In the genomic region with DNA sequence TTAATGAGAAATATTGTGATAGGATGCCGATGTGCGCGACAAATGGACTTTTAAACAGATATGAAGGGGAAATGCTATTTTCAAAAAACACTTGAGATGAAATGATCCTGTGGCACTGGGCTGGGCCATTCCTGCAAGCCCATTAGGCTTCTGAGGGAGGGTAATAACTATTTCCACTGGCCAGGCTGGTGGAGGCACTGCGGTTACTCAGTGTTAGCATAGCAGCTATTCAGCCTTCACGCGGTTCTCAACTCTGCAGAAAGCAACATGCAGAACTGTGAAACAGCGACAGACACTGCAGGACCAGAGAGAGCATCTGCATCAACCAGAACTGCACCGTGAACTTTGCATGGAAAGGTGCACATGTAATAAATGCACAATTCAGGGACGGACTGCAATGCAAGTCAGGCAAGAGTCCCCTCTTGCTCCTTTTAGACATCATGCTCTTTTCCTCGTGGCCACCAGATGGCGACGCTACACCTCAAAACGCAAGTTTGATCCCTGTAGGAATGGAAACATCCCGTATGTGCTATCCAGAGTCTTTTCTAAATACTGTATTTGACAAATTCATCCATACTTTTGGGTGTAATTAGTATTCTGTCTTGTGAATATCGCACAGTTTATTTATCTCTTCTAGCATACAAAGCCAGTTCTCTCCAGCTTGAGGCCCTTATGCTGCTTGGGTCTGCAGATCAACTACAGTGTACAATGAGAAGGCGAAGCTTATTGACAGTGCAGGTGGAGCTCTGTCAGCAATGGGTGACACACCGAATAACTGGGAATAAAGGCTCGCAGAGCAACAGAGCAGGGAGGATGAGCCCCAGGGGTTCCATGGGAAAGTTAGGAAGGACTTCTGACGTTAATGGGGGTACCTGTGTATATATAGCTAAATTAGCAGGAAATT, we compare ENCODE assay signal across 8 mouse cellular contexts.
DNase-seq lines count a peak whose midpoint lies in the region; ATAC-seq and TF ChIP-seq lines count a peak whose summit lies in the region.
"Had no signal": no experiment of that assay in that cellular context is flagged by ENCODE, and none has a peak within 500 bp of the region (broad histone marks: within the 10 kb centered on the region; RNA-seq: fewer than 3 reads in every experiment).

No protein-coding gene starts in this region.

- TF ChIP-seq EP300 in CH12.LX (IDR thresholded peaks at IDR 0.05; ENCODE audit: low read length): peak; percentile 37; the same call in 1 of the 2 replicates

- H3K4me3 ChIP-seq in CH12.LX (replicated peaks in 1 of 3; ENCODE audit: low read depth in 2 of 3, low read length in 2 of 3, poor library complexity in 1 of 3): no peak overlapping the region
- no peak overlapping the region for H3K4me3 ChIP-seq in hindbrain, embryonic 12.5 days
- H3K4me3 ChIP-seq: liver, embryonic 13.5 days had no signal

- 42% methylated on average over 19 of the region's 19 CpGs for whole genome bisulfite sequencing in hindbrain, embryonic 12.5 days

- peaks cover 6 to 26% of the 10 kb centered on the region in 2 experiments for H3K4me1 ChIP-seq in CH12.LX (ENCODE audit: control insufficient read depth in 1 of 2, insufficient read depth in 2 of 2)
- H3K4me1 ChIP-seq in hindbrain, embryonic 12.5 days: no peaks in the 10 kb centered on the region
- H3K4me1 ChIP-seq: liver, embryonic 13.5 days had no signal

- no peaks in the 10 kb centered on the region for H3K36me3 ChIP-seq in CH12.LX (replicated peaks in 1 of 2; ENCODE audit: control insufficient read depth in 1 of 2, insufficient read depth in 1 of 2, low read length in 1 of 2)
- H3K36me3 ChIP-seq in hindbrain, embryonic 12.5 days: no peaks in the 10 kb centered on the region
- H3K36me3 ChIP-seq: liver, embryonic 13.5 days had no signal

- ATAC-seq in hindbrain, embryonic 12.5 days (ENCODE audit: low FRiP score): peak; percentile 83
- peak; percentile 90 for ATAC-seq in megakaryocyte progenitor cell, adult 5-6 weeks (replicated peaks; ENCODE audit: poor library complexity)

- peak; percentile 81 to 84 for TF ChIP-seq CTCF in CH12.LX (conservative IDR thresholded peaks at IDR 0.05 in 1 of 2, IDR thresholded peaks at IDR 0.05 in 1 of 2; ENCODE audit: low read depth in 2 of 2, low read length in 2 of 2)

- peak; percentile 83 for TF ChIP-seq RAD21 in CH12.LX (IDR thresholded peaks at IDR 0.05; ENCODE audit: low read depth, low read length)

- H3K4me2 ChIP-seq in CH12.LX (ENCODE audit: insufficient read depth, low read depth, poor library complexity, severe bottlenecking): peak overlapping the region; percentile 87
- H3K4me2 ChIP-seq in hindbrain, embryonic 12.5 days (replicated peaks): 0 out of 2 replicates have a peak overlapping the region, but pooled peaks have one; percentile 22
- H3K4me2 ChIP-seq: liver, embryonic 13.5 days had no signal

- DNase-seq in CH12.LX (ENCODE audit: extremely low read depth) (peak; percentile 61), WW6 (ENCODE audit: low read depth, low spot score) (peak; percentile 50)
- peak; percentile 66 for DNase-seq in embryo, embryonic 9.5 days (ENCODE audit: extremely low spot score)
- peak; percentile 39 for DNase-seq in layer of hippocampus, adult 9-10 months (ENCODE audit: low spot score)
- peak; percentile 40 to 42 for DNase-seq in right cerebral cortex, postnatal 36 days (ENCODE audit: low spot score in 2 of 2)
- DNase-seq: liver, embryonic 13.5 days had no signal

- TF ChIP-seq POLR2A in CH12.LX (IDR thresholded peaks at IDR 0.05; ENCODE audit: low read depth, low read length): no peak

- in situ Hi-C loops in CH12.LX (cut with MboI; ENCODE audit: low pct_ligation_motif_present, low pct_unique_long_range_greater_than_20kb, low sequenced_read_pairs): loop anchor here (25.0 kb wide), 1 partner anchor 98 kb away; no protein-coding TSS in a partner anchor

- H3K27ac ChIP-seq in CH12.LX (ENCODE audit: insufficient read depth, low read depth): no peak overlapping the region
- H3K27ac ChIP-seq in hindbrain, embryonic 12.5 days: no peak overlapping the region
- H3K27ac ChIP-seq: liver, embryonic 13.5 days had no signal

- no peak overlapping the region for H3K9ac ChIP-seq in CH12.LX (ENCODE audit: insufficient read depth, low read depth)
- H3K9ac ChIP-seq in hindbrain, embryonic 12.5 days: no peak overlapping the region
- H3K9ac ChIP-seq: liver, embryonic 13.5 days had no signal

- H3K27me3 ChIP-seq in CH12.LX (replicated peaks): no peaks in the 10 kb centered on the region
- H3K27me3 ChIP-seq in hindbrain, embryonic 12.5 days: no peaks in the 10 kb centered on the region
- H3K27me3 ChIP-seq: liver, embryonic 13.5 days had no signal

- H3K79me2 ChIP-seq in CH12.LX (replicated peaks; ENCODE audit: control insufficient read depth, extremely low read depth, insufficient read depth, poor library complexity, severe bottlenecking): no peaks in the 10 kb centered on the region

- dilution Hi-C loops in CH12.LX (cut with MboI; ENCODE audit: extremely low pct_ligation_motif_present, extremely low pct_unique_long_range_greater_than_20kb, low sequenced_read_pairs): no loop called here

- no peaks in the 10 kb centered on the region for H3K9me3 ChIP-seq in CH12.LX (replicated peaks; ENCODE audit: low read length)
- no peaks in the 10 kb centered on the region for H3K9me3 ChIP-seq in hindbrain, embryonic 12.5 days (replicated peaks)
- H3K9me3 ChIP-seq: liver, embryonic 13.5 days had no signal

TF ChIP-seq in CH12.LX, 34 proteins besides CTCF, POLR2A, EP300 and RAD21:
- peak; percentile 40; the same call in 1 of the 2 replicates for TF ChIP-seq NELFE (IDR thresholded peaks at IDR 0.05; ENCODE audit: low read depth, low read length)
- peak; percentile 50; the same call in 1 of the 2 replicates for TF ChIP-seq MYC (IDR thresholded peaks at IDR 0.05; ENCODE audit: low read depth, low read length)
- peak; percentile 71 for TF ChIP-seq SMC3 (IDR thresholded peaks at IDR 0.05; ENCODE audit: low read depth, low read length)
- no peak for TF ChIP-seq MXI1 (IDR thresholded peaks at IDR 0.05; ENCODE audit: low read depth, low read length)
- peak; percentile 42; the same call in 1 of the 2 replicates for TF ChIP-seq MAX (IDR thresholded peaks at IDR 0.05; ENCODE audit: low read length)
